Mouse (Mus musculus): ENCODE results near the gene Abcg4.
"Not testable (repeated sequence)": the region's sequence is repeated elsewhere in the genome, so short reads cannot be mapped to it uniquely, and the experiment has no call there.

The Abcg4 gene

GRCm38 (mm10) chr9:44288076-44288958 is at the start of gene Abcg4:
TSS of gene Abcg4 (minus strand) at chr9:44288615.
- DNase-seq (ENCODE audit: low spot score): peak; percentile 64

- DNase-seq (ENCODE audit: low spot score): no peak
Observed at GRCm38 (mm10) chr9:44337436-44338169, 49.2 kb upstream of the Abcg4 start.

GRCm38 (mm10) chr9:44336964-44337363 is 48.5 kb upstream of the Abcg4 start:
- no peak for DNase-seq (ENCODE audit: low spot score)

GRCm38 (mm10) chr9:44336513-44336912 is 48.1 kb upstream of the Abcg4 start:
- not testable (repeated sequence) for DNase-seq (ENCODE audit: low spot score)

- no peak for DNase-seq (ENCODE audit: low spot score)
Observed at GRCm38 (mm10) chr9:44336093-44336406, 47.6 kb upstream of the Abcg4 start.

GRCm38 (mm10) chr9:44335331-44336092 is 47.1 kb upstream of the Abcg4 start:
- DNase-seq (ENCODE audit: low spot score): peak; percentile 41

- DNase-seq (ENCODE audit: low spot score): peak; percentile 100
Observed at GRCm38 (mm10) chr9:44334396-44335330, 46.2 kb upstream of the Abcg4 start, which contains the start of gene H2afx. TSS of gene H2afx (plus strand) at chr9:44334694.

- DNase-seq (ENCODE audit: low spot score): no peak
Observed at GRCm38 (mm10) chr9:44332918-44333638, 44.7 kb upstream of the Abcg4 start.

- no peak for DNase-seq (ENCODE audit: low spot score)
Observed at GRCm38 (mm10) chr9:44330736-44331135, 42.3 kb upstream of the Abcg4 start.

GRCm38 (mm10) chr9:44327926-44328325 is 39.5 kb upstream of the Abcg4 start:
- DNase-seq (ENCODE audit: low spot score): no peak

GRCm38 (mm10) chr9:44327064-44327711 is 38.8 kb upstream of the Abcg4 start:
- peak; percentile 57 for DNase-seq (ENCODE audit: low spot score)

- peak; percentile 84 for DNase-seq (ENCODE audit: low spot score)
Observed at GRCm38 (mm10) chr9:44326371-44327063, 38.1 kb upstream of the Abcg4 start.

- no peak for DNase-seq (ENCODE audit: low spot score)
Observed at GRCm38 (mm10) chr9:44325768-44326370, 37.5 kb upstream of the Abcg4 start, which contains the start of gene Dpagt1. TSS of gene Dpagt1 (plus strand) at chr9:44326019.

GRCm38 (mm10) chr9:44325032-44325767 is 36.8 kb upstream of the Abcg4 start:
- DNase-seq (ENCODE audit: low spot score): not testable (repeated sequence)

- DNase-seq (ENCODE audit: low spot score): no peak
Observed at GRCm38 (mm10) chr9:44324147-44324546, 35.7 kb upstream of the Abcg4 start.

- not testable (repeated sequence) for DNase-seq (ENCODE audit: low spot score)
Observed at GRCm38 (mm10) chr9:44323656-44324055, 35.2 kb upstream of the Abcg4 start.

GRCm38 (mm10) chr9:44320799-44321133 is 32.4 kb upstream of the Abcg4 start:
- DNase-seq (ENCODE audit: low spot score): no peak

All from retina, embryonic 14.5 days (tissue).